Comparison of ENCODE assay signal across 13 mouse cellular contexts in genomic region chr3:138306290-138306683, GRCm38 (mm10). TPM values are rescaled to one million over a fixed set of nuclear protein-coding genes. Genes with fewer than 3 reads are reported as not detected.
A peak's percentile ranks its signal among the peaks of the same experiment; 100 is the strongest.
DNase-seq lines count a peak whose midpoint lies in the region; ATAC-seq and TF ChIP-seq lines count a peak whose summit lies in the region.
"Had no signal": no experiment of that assay in that cellular context is flagged by ENCODE, and none has a peak within 500 bp of the region (broad histone marks: within the 10 kb centered on the region; RNA-seq: fewer than 3 reads in every experiment).

No protein-coding gene starts in this region.

- no peak overlapping the region for H3K4me3 ChIP-seq in forebrain, embryonic 15.5 days
- no peak overlapping the region for H3K4me3 ChIP-seq in forebrain, embryonic 12.5 days (replicated peaks)
- H3K4me3 ChIP-seq in lung, embryonic 14.5 days (ENCODE audit: low read depth, low read length): no peak overlapping the region
- H3K4me3 ChIP-seq in intestine, postnatal 0 days (ENCODE audit: low read depth, low read length): no peak overlapping the region
- H3K4me3 ChIP-seq in stomach, embryonic 14.5 days (ENCODE audit: low read depth, low read length): no peak overlapping the region

- 55% methylated on average over 8 of the region's 8 CpGs for WGBS in forebrain, embryonic 15.5 days
- WGBS in forebrain, embryonic 12.5 days: 78% methylated on average over 8 of the region's 8 CpGs
- 6% methylated on average over 8 of the region's 8 CpGs for WGBS in lung, embryonic 14.5 days
- WGBS in intestine, postnatal 0 days: 11% methylated on average over 8 of the region's 8 CpGs
- WGBS in stomach, embryonic 14.5 days: 10% methylated on average over 8 of the region's 8 CpGs

- H3K27me3 ChIP-seq in forebrain, embryonic 15.5 days: no peaks in the 10 kb centered on the region
- no peaks in the 10 kb centered on the region for H3K27me3 ChIP-seq in forebrain, embryonic 12.5 days
- no peaks in the 10 kb centered on the region for H3K27me3 ChIP-seq in lung, embryonic 14.5 days (ENCODE audit: insufficient read depth, low read length)
- no peaks in the 10 kb centered on the region for H3K27me3 ChIP-seq in intestine, postnatal 0 days (replicated peaks; ENCODE audit: control insufficient read depth, insufficient read depth, low read length)
- H3K27me3 ChIP-seq in stomach, embryonic 14.5 days (ENCODE audit: control insufficient read depth, insufficient read depth, low read length): no peaks in the 10 kb centered on the region
- H3K27me3 ChIP-seq: Patski had no signal

- H3K4me1 ChIP-seq in forebrain, embryonic 15.5 days: 0 out of 2 replicates have a peak, but pooled peaks cover 2% of the 10 kb centered on the region
- H3K4me1 ChIP-seq in forebrain, embryonic 12.5 days: no peaks in the 10 kb centered on the region; the same call in 1 of the 2 replicates
- H3K4me1 ChIP-seq in lung, embryonic 14.5 days (ENCODE audit: insufficient read depth): peaks cover 37% of the 10 kb centered on the region
- peaks cover 4% of the 10 kb centered on the region for H3K4me1 ChIP-seq in intestine, postnatal 0 days (replicated peaks; ENCODE audit: control insufficient read depth, insufficient read depth, low read length)
- peaks cover 17% of the 10 kb centered on the region for H3K4me1 ChIP-seq in stomach, embryonic 14.5 days (ENCODE audit: control insufficient read depth, insufficient read depth, low read length)

- ATAC-seq in forebrain, embryonic 15.5 days (replicated peaks): 0 out of 2 replicates have a peak, but pooled peaks have one; percentile 33
- no peak for ATAC-seq in forebrain, embryonic 12.5 days (ENCODE audit: low FRiP score)
- peak; percentile 85 for ATAC-seq in lung, embryonic 14.5 days (ENCODE audit: insufficient read depth)
- peak; percentile 60 for ATAC-seq in intestine, postnatal 0 days
- peak; percentile 79 for ATAC-seq in stomach, embryonic 14.5 days (ENCODE audit: insufficient number of reproducible peaks, insufficient read depth, low FRiP score, low read depth)
- ATAC-seq: Patski had no signal

- no peaks in the 10 kb centered on the region for H3K36me3 ChIP-seq in forebrain, embryonic 15.5 days
- H3K36me3 ChIP-seq in forebrain, embryonic 12.5 days (replicated peaks): no peaks in the 10 kb centered on the region
- H3K36me3 ChIP-seq in lung, embryonic 14.5 days (ENCODE audit: insufficient read depth): no peaks in the 10 kb centered on the region
- H3K36me3 ChIP-seq in intestine, postnatal 0 days (ENCODE audit: control insufficient read depth, insufficient read depth): no peaks in the 10 kb centered on the region
- no peaks in the 10 kb centered on the region for H3K36me3 ChIP-seq in stomach, embryonic 14.5 days (ENCODE audit: control insufficient read depth, insufficient read depth, low read length)

- no peak overlapping the region for H3K4me2 ChIP-seq in forebrain, embryonic 15.5 days (replicated peaks)
- no peak overlapping the region for H3K4me2 ChIP-seq in forebrain, embryonic 12.5 days
- peak overlapping the region; percentile 47 for H3K4me2 ChIP-seq in lung, embryonic 14.5 days
- peak overlapping the region; percentile 60 for H3K4me2 ChIP-seq in intestine, postnatal 0 days (replicated peaks; ENCODE audit: low read depth)
- peak overlapping the region; percentile 28 for H3K4me2 ChIP-seq in stomach, embryonic 14.5 days (replicated peaks; ENCODE audit: low read depth, low read length)

- H3K9ac ChIP-seq in forebrain, embryonic 15.5 days (replicated peaks): no peak overlapping the region
- no peak overlapping the region for H3K9ac ChIP-seq in forebrain, embryonic 12.5 days
- H3K9ac ChIP-seq in lung, embryonic 14.5 days: no peak overlapping the region
- no peak overlapping the region for H3K9ac ChIP-seq in intestine, postnatal 0 days (ENCODE audit: low read depth, low read length)
- no peak overlapping the region for H3K9ac ChIP-seq in stomach, embryonic 14.5 days (replicated peaks; ENCODE audit: low read depth, low read length)

- no peak for TF ChIP-seq CTCF in lung, embryonic 14.5 days (IDR thresholded peaks at IDR 0.05; ENCODE audit: low read depth)
- no peak for TF ChIP-seq CTCF in intestine, postnatal 0 days (IDR thresholded peaks at IDR 0.05; ENCODE audit: low read depth)

- peak; percentile 84 for DNase-seq in lung, embryonic 14.5 days
- no peak for DNase-seq in lung, adult 18-20 months
- no peak for DNase-seq in adrenal gland, postnatal 14 days
- no peak for DNase-seq in cerebellum, postnatal 36 days
- DNase-seq: heart, postnatal 4 days had no signal

- H3K9me3 ChIP-seq in forebrain, embryonic 15.5 days: no peaks in the 10 kb centered on the region
- H3K9me3 ChIP-seq in forebrain, embryonic 12.5 days: no peaks in the 10 kb centered on the region
- H3K9me3 ChIP-seq in lung, embryonic 14.5 days (ENCODE audit: low read depth, low read length): no peaks in the 10 kb centered on the region
- H3K9me3 ChIP-seq in intestine, postnatal 0 days (ENCODE audit: control insufficient read depth): no peaks in the 10 kb centered on the region
- no peaks in the 10 kb centered on the region for H3K9me3 ChIP-seq in stomach, embryonic 14.5 days (ENCODE audit: control insufficient read depth, low read depth, low read length)

- no peak overlapping the region for H3K27ac ChIP-seq in forebrain, embryonic 15.5 days (replicated peaks)
- H3K27ac ChIP-seq in forebrain, embryonic 12.5 days: no peak overlapping the region
- H3K27ac ChIP-seq in lung, embryonic 14.5 days (ENCODE audit: low read depth): peak overlapping the region; percentile 85
- H3K27ac ChIP-seq in intestine, postnatal 0 days (ENCODE audit: low read depth, low read length): no peak overlapping the region
- peak overlapping the region; percentile 58; the same call in 1 of the 2 replicates for H3K27ac ChIP-seq in stomach, embryonic 14.5 days (ENCODE audit: low read length)

RNA-seq across cellular contexts. Expression of gene Adh6a, which starts 6.8 kb away (rescaled TPM):
- polyA plus RNA-seq in forebrain, embryonic 15.5 days (2015; fragmentation: Nextera tagmentation; extraction: Ambion mirVana): not detected in 2 replicates
- polyA plus RNA-seq in forebrain, embryonic 12.5 days (2016; fragmentation: Nextera tagmentation; extraction: Ambion mirVana): not detected in 2 replicates
- polyA plus RNA-seq in lung, embryonic 14.5 days (2014; fragmentation: Nextera tagmentation; extraction: Ambion mirVana): 0.14 and 0.62 TPM in 2 replicates
- 6.1 and 9.2 TPM in 2 replicates for polyA plus RNA-seq in intestine, postnatal 0 days (2015; fragmentation: Nextera tagmentation; extraction: Ambion mirVana)
- not detected in 2 replicates for polyA plus RNA-seq in stomach, embryonic 14.5 days (2014; fragmentation: Nextera tagmentation; extraction: Ambion mirVana)
- not detected in 2 replicates for total RNA-seq in adrenal gland, postnatal 14 days (2021)
- total RNA-seq: adrenal gland, postnatal 4 days; gastrocnemius, adult 8-10 months; heart, postnatal 4 days; layer of hippocampus, postnatal 10 days had no signal

RNA-seq across cellular contexts. Expression of gene Adh6b, which starts 35.3 kb away (rescaled TPM):
- polyA plus RNA-seq in forebrain, embryonic 15.5 days (2015; fragmentation: Nextera tagmentation; extraction: Ambion mirVana): 0.13 and 0.17 TPM in 2 replicates
- polyA plus RNA-seq in forebrain, embryonic 12.5 days (2016; fragmentation: Nextera tagmentation; extraction: Ambion mirVana): 0.10 and 0.23 TPM in 2 replicates
- polyA plus RNA-seq in lung, embryonic 14.5 days (2014; fragmentation: Nextera tagmentation; extraction: Ambion mirVana): 0.30 TPM in 1 of 2 replicates, not detected in the other
- not detected in 2 replicates for polyA plus RNA-seq in intestine, postnatal 0 days (2015; fragmentation: Nextera tagmentation; extraction: Ambion mirVana)
- not detected in 2 replicates for polyA plus RNA-seq in stomach, embryonic 14.5 days (2014; fragmentation: Nextera tagmentation; extraction: Ambion mirVana)
- total RNA-seq in adrenal gland, postnatal 14 days (2021): 0.52 and 0.56 TPM in 2 replicates

RNA-seq across cellular contexts. Expression of gene Adh1, which starts 45.5 kb away (rescaled TPM):
- polyA plus RNA-seq in forebrain, embryonic 15.5 days (2015; fragmentation: Nextera tagmentation; extraction: Ambion mirVana): 0.56 and 0.57 TPM in 2 replicates
- 0.20 and 0.55 TPM in 2 replicates for polyA plus RNA-seq in forebrain, embryonic 12.5 days (2016; fragmentation: Nextera tagmentation; extraction: Ambion mirVana)
- polyA plus RNA-seq in lung, embryonic 14.5 days (2014; fragmentation: Nextera tagmentation; extraction: Ambion mirVana): 883 and 968 TPM in 2 replicates
- polyA plus RNA-seq in intestine, postnatal 0 days (2015; fragmentation: Nextera tagmentation; extraction: Ambion mirVana): 101 and 113 TPM in 2 replicates
- 9.9 and 13.8 TPM in 2 replicates for polyA plus RNA-seq in stomach, embryonic 14.5 days (2014; fragmentation: Nextera tagmentation; extraction: Ambion mirVana)
- total RNA-seq in adrenal gland, postnatal 14 days (2021): 3,758 and 4,029 TPM in 2 replicates

Comparison
In these comparisons a context has a peak if more than half of its experiments do, and no peak if none do; other contexts are left out.
1. H3K27ac ChIP-seq: peak in lung, embryonic 14.5 days (single experiment) and stomach, embryonic 14.5 days (single experiment); none in forebrain, embryonic 15.5 days (single experiment), forebrain, embryonic 12.5 days (single experiment) and intestine, postnatal 0 days (single experiment).
2. H3K4me2 ChIP-seq: peak in lung, embryonic 14.5 days (single experiment), intestine, postnatal 0 days (single experiment) and stomach, embryonic 14.5 days (single experiment); none in forebrain, embryonic 15.5 days (single experiment) and forebrain, embryonic 12.5 days (single experiment).